Mouse (Mus musculus) embryonic facial prominence, embryonic 15.5 days (tissue): ENCODE measurements around the gene Fkbp8. TPM values are rescaled to one million over a fixed set of nuclear protein-coding genes. Genes with fewer than 3 reads are reported as not detected.
A peak's percentile ranks its signal among the peaks of the same experiment; 100 is the strongest.

ENCODE experiments used
- ATAC-seq: fragments of 200-750 bp; cut with Nextera tagmentation; 2 replicates; pipeline ENCODE4 v1.8.0; 2017; ENCODE audit warnings: low read depth, moderate TSS enrichment; ENCODE audit not compliant: insufficient number of reproducible peaks, low FRiP score, low TSS enrichment
- H3K27ac ChIP-seq: fragments of 300-500 bp; sonication (generic); replicated peaks from 2 replicates; pipeline ENCODE4 v1.5.1; 2015; ENCODE audit warnings: mild to moderate bottlenecking, inconsistent platforms
- H3K27me3 ChIP-seq: fragments of 300-500 bp; sonication (generic); 2 replicates; pipeline ENCODE4 v1.6.1; 2015; ENCODE audit warnings: inconsistent platforms
- H3K36me3 ChIP-seq: fragments of 300-500 bp; sonication (generic); 2 replicates; pipeline ENCODE4 v1.6.1; 2015; ENCODE audit warnings: mild to moderate bottlenecking, inconsistent platforms
- H3K4me1 ChIP-seq: fragments of 300-500 bp; sonication (generic); 2 replicates; pipeline ENCODE4 v1.6.1; 2015; ENCODE audit warnings: inconsistent platforms
- H3K4me2 ChIP-seq: fragments of 300-500 bp; sonication (generic); replicated peaks from 2 replicates; pipeline ENCODE4 v1.6.1; 2015; ENCODE audit warnings: mild to moderate bottlenecking, inconsistent platforms
- H3K4me3 ChIP-seq: fragments of 300-500 bp; sonication (generic); replicated peaks from 2 replicates; pipeline ENCODE4 v1.5.1; 2015; ENCODE audit warnings: mild to moderate bottlenecking, inconsistent platforms
- H3K9ac ChIP-seq: fragments of 300-500 bp; sonication (generic); 2 replicates; pipeline ENCODE4 v1.6.1; 2015; ENCODE audit warnings: inconsistent platforms
- H3K9me3 ChIP-seq: fragments of 300-500 bp; sonication (generic); replicated peaks from 2 replicates; pipeline ENCODE4 v1.6.1; 2016; ENCODE audit warnings: inconsistent platforms
- WGBS: fragments of 180-500 bp; shearing (Covaris S2); methylation state at CpG from one replicate; pipeline ENCODE4 v1.1.7; 2015; 5-methylcytosine and 5-hydroxymethylcytosine counted together
- polyA plus RNA-seq: library from polyadenylated mRNA; unstranded; fragments of >200 nt; fragmentation: Nextera tagmentation; extraction: Ambion mirVana; gene quantifications from 2 replicates; pipeline ENCODE4 v1.2.1, GENCODE M21; 2015

The Fkbp8 gene
- polyA plus RNA-seq, 1 experiment from 2014 or later, result 324 TPM

DNA sequence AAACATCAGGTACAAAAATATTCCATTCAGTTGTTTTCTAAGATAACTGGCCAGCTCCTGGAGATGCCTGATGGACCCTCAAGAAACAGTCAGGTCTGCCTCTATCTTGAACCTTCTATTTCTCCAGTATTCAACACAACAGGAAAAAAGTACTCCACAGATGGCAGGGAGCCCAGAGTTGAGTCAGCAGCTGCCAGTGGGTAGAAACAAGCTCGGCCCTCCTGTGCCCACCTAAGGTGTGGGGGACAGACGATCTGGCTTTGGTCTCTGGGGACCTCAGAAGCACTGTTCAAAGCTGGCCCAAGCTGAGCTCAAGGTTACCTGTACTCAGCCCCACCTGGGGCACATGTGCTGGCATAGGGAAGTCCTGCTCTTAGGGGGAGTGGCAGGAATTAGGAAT, 14.1 kb upstream of the Fkbp8 start:
- Histone ChIP-seq H3K4me3 (no peak overlapping the region), H3K4me1 (peaks cover 19% of the 10 kb centered on the region), H3K9me3 (no peaks in the 10 kb centered on the region), H3K9ac (no peak overlapping the region), H3K36me3 (peaks cover 39% of the 10 kb centered on the region), H3K27me3 (no peaks in the 10 kb centered on the region), H3K4me2 (no peak overlapping the region), H3K27ac (no peak overlapping the region)
- WGBS, result 49% methylated on average over 2 of the region's 2 CpGs
- ATAC-seq, result no peak

DNA sequence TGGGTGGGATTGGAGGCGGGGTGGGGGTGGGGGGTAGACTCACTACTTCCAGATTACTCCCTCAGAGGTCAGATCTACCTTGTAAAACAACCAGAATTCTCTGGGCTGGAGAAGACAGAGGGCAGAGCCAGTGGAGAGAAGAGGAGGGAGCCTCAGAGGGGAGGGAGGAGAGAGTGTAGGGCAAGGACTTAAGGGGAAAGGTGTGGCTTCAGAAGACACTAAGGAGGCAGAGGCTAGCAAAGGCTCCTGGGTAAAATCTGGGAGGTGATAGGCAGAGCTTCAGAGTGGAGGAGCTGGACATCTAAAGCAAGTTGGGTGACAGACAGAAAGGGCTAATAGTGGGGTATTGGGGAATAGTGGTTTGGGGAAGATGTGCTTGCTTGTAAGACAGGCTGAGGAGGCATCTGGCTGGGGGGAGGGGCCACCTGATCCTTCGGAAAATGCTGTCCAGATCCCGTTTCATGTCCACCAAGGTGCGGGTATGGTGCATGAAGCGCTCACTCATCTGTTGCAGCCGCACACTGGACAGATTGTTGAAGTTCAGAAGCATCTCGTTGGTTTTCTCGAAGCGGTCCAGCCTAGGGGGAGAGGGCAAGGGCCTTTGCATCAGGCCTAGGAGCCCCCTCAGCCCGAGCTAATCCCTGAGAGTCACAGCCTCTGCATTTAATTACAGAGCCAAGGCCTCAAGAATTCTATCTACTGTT, 9.4 kb upstream of the Fkbp8 start:
- H3K4me2 ChIP-seq, result no peak overlapping the region
- H3K4me3 ChIP-seq, result no peak overlapping the region
- H3K9ac ChIP-seq, result no peak overlapping the region
- 57% methylated on average over 10 of the region's 10 CpGs for WGBS
- H3K27me3 ChIP-seq, result no peaks in the 10 kb centered on the region
- H3K9me3 ChIP-seq, result no peaks in the 10 kb centered on the region
- H3K27ac ChIP-seq, result no peak overlapping the region
- peaks cover 31% of the 10 kb centered on the region for H3K36me3 ChIP-seq
- peaks cover 9% of the 10 kb centered on the region for H3K4me1 ChIP-seq
- ATAC-seq, result no peak

DNA sequence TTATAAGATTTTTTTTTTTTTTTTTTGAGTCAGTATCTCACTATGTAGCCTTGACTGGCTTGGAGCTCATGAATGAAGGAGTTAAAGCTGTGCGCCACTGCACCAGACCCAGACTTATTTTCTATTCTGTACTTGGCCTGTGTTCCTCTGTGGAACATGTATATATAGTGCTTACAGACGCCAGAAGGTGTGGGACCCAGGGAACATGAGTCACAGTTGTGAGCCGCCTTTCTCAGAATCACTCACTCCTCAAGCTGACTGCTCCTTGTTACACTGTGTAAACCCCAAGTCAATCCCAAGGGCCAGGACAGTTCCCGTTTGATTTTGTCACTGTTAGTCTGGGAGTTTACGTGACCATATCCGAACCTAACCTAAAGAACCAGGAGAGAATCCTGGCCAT, 8.5 kb upstream of the Fkbp8 start:
- H3K36me3 ChIP-seq, result peaks cover 23% of the 10 kb centered on the region
- no peak overlapping the region for H3K4me2 ChIP-seq
- ATAC-seq, result no peak
- H3K9me3 ChIP-seq, result no peaks in the 10 kb centered on the region
- H3K4me3 ChIP-seq, result no peak overlapping the region
- H3K4me1 ChIP-seq, result peaks cover 13% of the 10 kb centered on the region
- no peak overlapping the region for H3K9ac ChIP-seq
- no peaks in the 10 kb centered on the region for H3K27me3 ChIP-seq
- H3K27ac ChIP-seq, result no peak overlapping the region
- WGBS, result 90% methylated on average over 6 of the region's 6 CpGs

DNA sequence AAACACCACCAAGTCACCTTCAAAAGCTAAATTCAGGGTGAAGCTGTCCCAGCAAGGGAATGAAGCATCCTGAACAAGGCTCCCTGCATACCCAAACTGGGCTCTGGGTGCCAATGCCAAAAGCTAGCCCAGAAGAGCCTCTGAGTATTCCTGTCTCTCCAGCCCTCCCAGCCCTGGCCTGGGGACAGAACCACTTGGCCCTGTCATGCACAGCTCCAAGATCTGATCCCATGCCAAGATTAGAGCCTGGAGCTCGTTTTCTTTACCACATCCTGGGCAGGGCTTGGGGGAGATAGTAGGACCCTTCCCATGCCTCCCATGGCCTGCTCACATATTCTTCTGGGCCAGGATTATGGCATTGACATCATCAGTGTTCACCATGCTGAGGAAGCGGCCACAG, 7.9 kb upstream of the Fkbp8 start:
- Histone ChIP-seq H3K27me3 (no peaks in the 10 kb centered on the region), H3K4me2 (no peak overlapping the region), H3K9ac (no peak overlapping the region), H3K4me1 (peaks cover 13% of the 10 kb centered on the region), H3K4me3 (no peak overlapping the region), H3K27ac (no peak overlapping the region), H3K36me3 (peaks cover 23% of the 10 kb centered on the region), H3K9me3 (no peaks in the 10 kb centered on the region)
- WGBS, result 62% methylated on average over 2 of the region's 2 CpGs
- ATAC-seq, result no peak

GRCm38 (mm10) chr8:70522592-70523403, 4.7 kb upstream of the Fkbp8 start:
- Histone ChIP-seq H3K27me3 (no peaks in the 10 kb centered on the region), H3K27ac (peak overlapping the region; percentile 85), H3K4me3 (peak overlapping the region; percentile 85), H3K36me3 (peaks cover 8% of the 10 kb centered on the region; the same call in 1 of the 2 replicates), H3K4me2 (peak overlapping the region; percentile 73), H3K9ac (peak overlapping the region; percentile 72), H3K9me3 (no peaks in the 10 kb centered on the region), H3K4me1 (peaks cover 23% of the 10 kb centered on the region)
- peak; percentile 88 for ATAC-seq
- under 1% methylated on average over 50 of the region's 51 CpGs for WGBS

DNA sequence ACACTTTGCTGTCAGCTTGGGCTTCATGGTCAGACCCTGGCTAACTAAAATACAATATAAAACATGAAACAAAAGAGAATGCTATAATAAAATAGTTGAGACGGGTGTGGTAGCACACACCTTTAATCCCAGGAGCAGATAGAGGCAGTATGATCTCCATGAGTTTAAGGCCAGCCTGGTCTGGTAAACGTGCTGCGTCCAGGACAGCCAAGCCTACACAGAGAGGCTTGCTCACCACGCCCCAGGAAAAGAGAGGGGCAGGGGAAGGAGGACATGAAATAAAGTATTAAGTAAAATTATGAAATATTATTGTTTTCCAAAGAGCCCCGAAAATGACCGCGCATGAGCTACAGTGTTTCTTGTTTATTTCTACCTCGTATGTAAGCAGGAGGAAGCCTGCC, 413 bp upstream of the Fkbp8 start:
- Histone ChIP-seq H3K9me3 (no peaks in the 10 kb centered on the region), H3K4me2 (peak overlapping the region; percentile 74), H3K4me1 (peaks cover 37% of the 10 kb centered on the region), H3K27me3 (no peaks in the 10 kb centered on the region), H3K27ac (peak overlapping the region; percentile 89), H3K36me3 (peaks cover 26% of the 10 kb centered on the region), H3K4me3 (peak overlapping the region; percentile 86), H3K9ac (peak overlapping the region; percentile 78)
- ATAC-seq, result no peak
- WGBS, result 4% methylated on average over 8 of the region's 8 CpGs

- H3K4me2 ChIP-seq, result peak overlapping the region; percentile 74
- peaks cover 32% of the 10 kb centered on the region for H3K4me1 ChIP-seq
- H3K27me3 ChIP-seq, result no peaks in the 10 kb centered on the region
- H3K36me3 ChIP-seq, result peaks cover 38% of the 10 kb centered on the region
- no peaks in the 10 kb centered on the region for H3K9me3 ChIP-seq
- peak overlapping the region; percentile 78 for H3K9ac ChIP-seq
- 24% methylated on average over 13 of the region's 13 CpGs for WGBS
- H3K4me3 ChIP-seq, result peak overlapping the region; percentile 86
- ATAC-seq, result no peak
- H3K27ac ChIP-seq, result peak overlapping the region; percentile 89
These were observed 766 bp downstream of the Fkbp8 start for GRCm38 (mm10) chr8:70528182-70528797.

GRCm38 (mm10) chr8:70529299-70529698, 1.8 kb downstream of the Fkbp8 start:
- Histone ChIP-seq H3K9me3 (no peaks in the 10 kb centered on the region), H3K4me2 (no peak overlapping the region), H3K4me1 (peaks cover 28% of the 10 kb centered on the region), H3K27me3 (no peaks in the 10 kb centered on the region), H3K36me3 (peaks cover 48% of the 10 kb centered on the region), H3K27ac (no peak overlapping the region), H3K4me3 (no peak overlapping the region), H3K9ac (no peak overlapping the region)
- ATAC-seq, result no peak
- 73% methylated on average over 5 of the region's 5 CpGs for WGBS

DNA sequence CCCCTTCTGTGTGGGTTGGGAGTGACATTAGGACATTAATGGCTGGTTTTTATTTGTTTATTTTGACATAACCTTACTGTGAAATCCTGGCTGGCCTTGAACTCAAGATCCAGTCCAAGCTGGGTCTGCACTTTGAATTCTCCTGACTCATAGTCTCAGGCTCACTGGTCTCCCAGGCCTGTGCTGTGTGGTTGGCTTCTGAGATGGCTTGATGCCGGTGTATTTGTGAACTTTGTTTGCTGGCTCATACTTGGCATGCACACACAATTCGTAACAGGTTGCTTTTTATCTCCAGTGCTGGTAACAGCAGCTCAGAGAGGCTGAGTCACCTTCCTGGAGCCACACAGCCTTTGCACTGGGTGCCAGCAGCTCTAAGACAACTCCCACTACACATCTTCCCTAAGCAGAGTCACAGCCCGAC, 2.2 kb downstream of the Fkbp8 start:
- no peak for ATAC-seq
- H3K4me2 ChIP-seq, result peak overlapping the region; percentile 6; the same call in 1 of the 2 replicates
- H3K36me3 ChIP-seq, result peaks cover 52% of the 10 kb centered on the region
- peaks cover 28% of the 10 kb centered on the region for H3K4me1 ChIP-seq
- no peaks in the 10 kb centered on the region for H3K27me3 ChIP-seq
- no peaks in the 10 kb centered on the region for H3K9me3 ChIP-seq
- no peak overlapping the region for H3K4me3 ChIP-seq
- H3K27ac ChIP-seq, result no peak overlapping the region
- 93% methylated on average over 3 of the region's 3 CpGs for WGBS
- no peak overlapping the region for H3K9ac ChIP-seq

- peaks cover 58% of the 10 kb centered on the region for H3K36me3 ChIP-seq
- H3K9ac ChIP-seq, result no peak overlapping the region
- H3K9me3 ChIP-seq, result no peaks in the 10 kb centered on the region
- H3K27ac ChIP-seq, result no peak overlapping the region
- no peak overlapping the region for H3K4me3 ChIP-seq
- no peaks in the 10 kb centered on the region for H3K27me3 ChIP-seq
- WGBS, result 87% methylated on average over 2 of the region's 2 CpGs
- H3K4me1 ChIP-seq, result peaks cover 28% of the 10 kb centered on the region
- no peak for ATAC-seq
- peak overlapping the region; percentile 6; the same call in 1 of the 2 replicates for H3K4me2 ChIP-seq
These were observed 2.8 kb downstream of the Fkbp8 start for GRCm38 (mm10) chr8:70530314-70530713.

DNA sequence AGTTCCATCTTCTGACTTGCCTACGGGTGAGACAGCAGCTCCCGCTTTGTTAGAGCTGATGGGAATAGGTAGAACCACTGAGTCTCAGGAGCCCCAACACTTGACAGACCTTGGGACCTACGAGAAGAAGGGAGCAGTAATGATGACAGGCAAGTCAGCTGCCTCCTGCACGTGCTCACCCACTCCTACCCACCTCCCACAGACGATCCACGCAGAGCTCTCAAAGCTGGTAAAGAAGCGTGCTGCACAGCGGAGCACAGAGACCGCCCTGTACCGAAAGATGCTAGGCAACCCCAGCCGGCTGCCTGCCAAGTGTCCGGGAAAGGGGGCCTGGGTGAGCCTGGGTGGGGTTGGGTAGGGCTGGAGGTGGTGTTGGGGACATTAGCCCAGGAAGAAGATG, 6.8 kb downstream of the Fkbp8 start:
- Histone ChIP-seq H3K4me1 (peaks cover 14% of the 10 kb centered on the region), H3K9ac (no peak overlapping the region), H3K36me3 (peaks cover 80% of the 10 kb centered on the region), H3K27ac (no peak overlapping the region), H3K27me3 (no peaks in the 10 kb centered on the region), H3K9me3 (no peaks in the 10 kb centered on the region), H3K4me3 (no peak overlapping the region), H3K4me2 (no peak overlapping the region)
- 92% methylated on average over 12 of the region's 12 CpGs for WGBS
- no peak for ATAC-seq
